Mouse (Mus musculus) midbrain, postnatal 0 days (tissue): ENCODE data around the gene Il3. TPM values are rescaled to one million over a fixed set of nuclear protein-coding genes. Genes with fewer than 3 reads are reported as not detected.

Experiments
- ATAC-seq: fragments of 200-750 bp; cut with Nextera tagmentation; 2 replicates; pipeline ENCODE4 v1.8.0; 2017; ENCODE audit warnings: moderate number of reproducible peaks, mild to moderate bottlenecking, moderate TSS enrichment, moderate library complexity; ENCODE audit not compliant: low FRiP score
- DNase-seq: peaks from one replicate; pipeline ENCODE4 v3.0.0-alpha.2; 2015; ENCODE audit warnings: low spot score
- H3K27ac ChIP-seq: fragments of 300-500 bp; sonication (generic); 2 replicates; pipeline ENCODE4 v1.5.1; 2014; ENCODE audit warnings: low read depth, mild to moderate bottlenecking, low read length, mixed read lengths
- H3K27me3 ChIP-seq: fragments of 300-500 bp; sonication (generic); 2 replicates; pipeline ENCODE4 v1.6.1; 2014; ENCODE audit warnings: low read length, control low read depth, mixed read lengths; ENCODE audit not compliant: insufficient read depth
- H3K36me3 ChIP-seq: fragments of 300-500 bp; sonication (generic); 2 replicates; pipeline ENCODE4 v1.6.1; 2014; ENCODE audit warnings: low read length, control low read depth, mixed read lengths; ENCODE audit not compliant: insufficient read depth
- H3K4me1 ChIP-seq: fragments of 300-500 bp; sonication (generic); 2 replicates; pipeline ENCODE4 v1.6.1; 2014; ENCODE audit warnings: mild to moderate bottlenecking, control low read depth, antibody characterized with exemption, low read length, mixed read lengths; ENCODE audit not compliant: insufficient read depth
- H3K4me2 ChIP-seq: fragments of 300-500 bp; sonication (generic); 2 replicates; pipeline ENCODE4 v1.6.1; 2014; ENCODE audit warnings: low read depth, mild to moderate bottlenecking, low read length, mixed read lengths; ENCODE audit not compliant: poor library complexity, severe bottlenecking
- H3K4me3 ChIP-seq: fragments of 300-500 bp; sonication (generic); 2 replicates; pipeline ENCODE4 v1.5.1; 2014; ENCODE audit warnings: low read depth, mild to moderate bottlenecking, low read length, moderate library complexity
- H3K9ac ChIP-seq: fragments of 300-500 bp; sonication (generic); replicated peaks from 2 replicates; pipeline ENCODE4 v1.6.1; 2014; ENCODE audit warnings: mild to moderate bottlenecking, low read length, moderate library complexity, mixed read lengths; ENCODE audit not compliant: poor library complexity, severe bottlenecking
- H3K9me3 ChIP-seq: fragments of 300-500 bp; sonication (generic); 2 replicates; pipeline ENCODE4 v1.6.1; 2016; ENCODE audit warnings: low read length, control low read depth
- CTCF ChIP-seq: IDR thresholded peaks from 2 replicates; pipeline ENCODE4 v1.5.1; 2016; ENCODE audit warnings: antibody characterized with exemption, mild to moderate bottlenecking
- WGBS: fragments of 180-500 bp; shearing (Covaris S2); extraction: QIAGEN DNeasy Blood & Tissue Kit; methylation state at CpG from one replicate; pipeline ENCODE4 v1.1.7; 2014; 5-methylcytosine and 5-hydroxymethylcytosine counted together
- polyA plus RNA-seq: library from polyadenylated mRNA; unstranded; fragments of >200 nt; fragmentation: Nextera tagmentation; extraction: Ambion mirVana; gene quantifications from 2 replicates; pipeline ENCODE4 v1.2.1, GENCODE M21; 2015
- total RNA-seq: library from RNA; depleted of rRNA; stranded (reverse); fragments of >200 nt; gene quantifications from 2 replicates; pipeline ENCODE4 v1.2.3, GENCODE M21; 2014

Il3 gene
- total and polyA plus RNA-seq, 2 experiments from 2014 or later, result not detected

DNA sequence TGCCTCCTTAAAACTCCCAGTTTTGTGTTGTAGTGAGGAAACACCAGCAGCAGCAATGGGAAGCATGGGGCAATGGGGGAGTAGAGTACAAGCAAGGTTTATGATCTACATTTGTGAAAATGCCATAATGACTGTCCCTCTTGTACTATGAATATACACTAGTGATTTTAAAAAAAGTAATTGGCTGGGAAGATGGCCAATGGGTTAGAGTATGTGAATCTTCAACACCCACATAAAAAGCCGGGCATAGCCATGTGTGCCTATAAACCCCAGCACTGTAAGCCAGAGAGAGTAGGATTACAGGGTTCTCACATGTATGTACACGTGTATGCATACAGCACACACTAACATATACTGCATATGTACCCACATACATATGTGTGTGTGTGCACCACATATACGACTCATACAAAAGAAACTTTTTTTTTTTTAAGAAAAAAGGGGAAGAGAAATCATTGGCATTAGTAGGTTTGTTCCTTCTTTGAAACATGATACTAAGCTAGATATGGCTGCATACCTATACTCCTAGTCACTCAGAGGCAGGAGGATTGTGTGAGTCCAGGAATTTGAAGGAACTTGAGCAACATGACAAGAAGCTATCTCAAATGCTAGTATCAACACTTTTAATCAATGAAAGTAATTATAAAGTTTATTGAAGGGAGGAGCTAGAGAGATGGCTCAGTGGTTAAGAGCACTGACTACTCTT lies 2.3 kb upstream of the Il3 start:
- no peak for DNase-seq
- 86% methylated on average over 3 of the region's 3 CpGs for WGBS
- H3K9me3 ChIP-seq, result no peaks in the 10 kb centered on the region
- no peaks in the 10 kb centered on the region for H3K36me3 ChIP-seq
- H3K4me3 ChIP-seq, result no peak overlapping the region
- TF ChIP-seq CTCF, result no peak
- no peaks in the 10 kb centered on the region for H3K27me3 ChIP-seq
- H3K4me2 ChIP-seq, result no peak overlapping the region
- no peak overlapping the region for H3K27ac ChIP-seq
- ATAC-seq, result no peak
- H3K9ac ChIP-seq, result no peak overlapping the region
- no peaks in the 10 kb centered on the region for H3K4me1 ChIP-seq

DNA sequence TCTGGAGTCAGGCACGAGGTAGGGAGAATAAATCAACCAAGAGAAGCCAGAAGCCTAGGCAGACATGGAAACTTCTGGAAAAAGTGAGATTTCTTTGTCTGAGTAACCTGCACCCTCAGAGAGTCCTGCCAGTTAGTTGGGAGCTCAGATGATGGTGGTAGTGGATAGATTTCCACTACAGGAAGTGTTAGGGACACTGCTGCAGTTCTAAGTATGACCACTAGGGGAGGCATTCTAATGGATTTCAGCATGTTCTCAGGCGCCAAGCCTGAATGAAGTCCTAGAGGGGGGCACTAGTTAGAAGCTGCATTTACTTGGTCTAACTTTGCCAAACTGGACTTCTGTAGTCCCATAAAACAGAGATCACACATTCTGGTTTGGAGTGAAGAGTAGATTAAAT lies 2.5 kb downstream of the Il3 start:
- Histone ChIP-seq H3K27ac (no peak overlapping the region), H3K4me2 (no peak overlapping the region), H3K9me3 (no peaks in the 10 kb centered on the region), H3K27me3 (no peaks in the 10 kb centered on the region), H3K4me1 (no peaks in the 10 kb centered on the region), H3K4me3 (no peak overlapping the region), H3K9ac (no peak overlapping the region), H3K36me3 (no peaks in the 10 kb centered on the region)
- WGBS, result 53% methylated on average over 2 of the region's 2 CpGs
- TF ChIP-seq CTCF, result peak; percentile 81
- ATAC-seq, result no peak
- DNase-seq, result peak; percentile 62

DNA sequence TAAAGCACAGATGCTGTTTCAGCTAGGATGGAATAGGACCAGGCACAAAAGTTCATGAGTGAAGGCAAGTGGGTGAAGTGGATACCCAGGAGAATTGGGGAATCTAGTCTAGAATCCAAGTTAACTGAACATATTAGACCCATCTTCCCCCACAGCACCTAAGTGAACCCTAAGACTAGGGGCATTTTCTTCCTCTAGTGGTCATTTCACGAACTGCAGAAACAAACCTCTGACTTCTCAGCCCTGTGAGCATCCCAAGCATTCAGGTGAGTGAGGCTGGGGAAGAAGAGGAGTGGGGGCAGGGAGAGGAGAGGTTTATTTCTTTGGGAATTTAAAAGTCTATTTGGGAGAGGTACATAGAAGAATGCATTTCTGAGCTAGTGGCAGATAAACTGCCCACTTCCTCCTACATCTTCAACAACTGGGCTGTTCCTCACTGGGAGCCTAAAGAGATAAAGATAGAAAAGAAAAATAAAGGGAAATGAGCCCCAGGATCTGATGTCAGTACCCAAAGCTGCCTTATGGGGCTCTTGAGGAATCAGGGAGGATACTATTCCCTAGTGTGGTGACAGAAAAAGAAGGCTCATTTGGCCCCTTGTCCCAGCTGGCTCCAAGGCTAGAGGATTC lies 3.6 kb downstream of the Il3 start:
- 9% methylated on average over 1 of the region's 1 CpGs for WGBS

DNA sequence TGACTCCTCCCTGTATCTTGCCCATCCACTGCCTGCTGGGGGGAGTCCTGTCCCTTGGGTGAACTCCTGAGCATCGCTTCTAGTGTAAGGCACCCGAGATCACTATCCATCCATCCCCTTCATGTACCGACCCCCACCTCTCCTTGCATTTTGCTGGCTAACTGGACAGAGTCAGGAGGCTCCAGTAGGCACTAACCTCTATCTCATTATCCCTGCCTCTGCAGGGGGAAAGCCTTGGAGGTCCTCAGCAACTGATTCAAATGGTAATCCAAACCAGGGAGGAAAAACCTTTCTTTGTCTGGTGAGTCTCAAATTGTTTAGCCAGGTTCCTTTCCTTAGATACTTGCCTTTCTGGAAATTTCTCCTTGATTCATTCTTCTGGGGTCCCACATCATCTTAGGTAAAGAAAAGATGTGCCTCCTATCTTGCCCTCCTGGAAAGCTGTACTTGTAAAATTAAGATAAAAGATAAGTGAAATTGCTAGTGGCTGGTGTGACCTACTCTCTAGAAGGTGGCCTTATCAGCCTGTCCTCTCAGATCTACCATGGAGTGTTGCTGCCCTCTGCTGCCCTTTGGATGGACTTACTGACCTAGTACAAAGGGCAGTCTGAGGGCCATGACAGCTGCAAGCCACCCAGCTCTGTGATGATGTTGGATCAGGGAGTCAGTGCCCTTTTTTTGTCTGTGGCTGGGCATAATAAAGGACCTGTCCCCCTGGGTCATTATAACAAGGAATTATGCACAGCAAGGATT lies 10.3 kb downstream of the Il3 start:
- Histone ChIP-seq H3K27ac (no peak overlapping the region), H3K4me3 (no peak overlapping the region), H3K9me3 (no peaks in the 10 kb centered on the region), H3K9ac (no peak overlapping the region), H3K36me3 (no peaks in the 10 kb centered on the region), H3K4me2 (no peak overlapping the region), H3K27me3 (no peaks in the 10 kb centered on the region), H3K4me1 (no peaks in the 10 kb centered on the region)
- WGBS, result 31% methylated on average over 3 of the region's 3 CpGs
- ATAC-seq (peak; percentile 75; the same call in 1 of the 2 replicates), DNase-seq (peak; percentile 90)
- peak; percentile 87 for TF ChIP-seq CTCF

More for the DNA sequence above, 3.6 kb downstream of the Il3 start:
- ATAC-seq, result no peak
- TF ChIP-seq CTCF, result no peak
- Histone ChIP-seq H3K9ac (no peak overlapping the region), H3K9me3 (no peaks in the 10 kb centered on the region), H3K36me3 (no peaks in the 10 kb centered on the region), H3K27ac (no peak overlapping the region), H3K27me3 (no peaks in the 10 kb centered on the region), H3K4me3 (no peak overlapping the region), H3K4me1 (no peaks in the 10 kb centered on the region), H3K4me2 (no peak overlapping the region)
- DNase-seq, result no peak

DNA sequence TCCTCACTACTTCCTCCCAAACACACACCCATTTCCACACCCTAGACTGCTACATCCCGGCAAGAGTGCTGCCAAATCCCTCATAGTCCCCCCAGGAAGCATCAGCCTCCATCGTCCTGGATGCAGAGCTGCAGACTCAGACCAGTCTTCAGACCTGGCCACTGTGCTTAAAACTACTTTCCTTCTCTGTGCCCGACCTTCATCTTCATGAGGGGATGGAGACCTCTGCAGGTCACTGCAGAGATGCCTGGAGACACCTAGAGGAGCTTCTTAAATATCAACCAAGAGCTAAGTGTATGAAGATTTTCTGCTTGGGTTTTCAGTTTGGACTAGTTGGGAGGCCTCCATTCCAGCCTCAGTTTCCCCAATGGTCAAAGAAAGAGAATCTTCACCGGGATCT lies 13.0 kb downstream of the Il3 start:
- TF ChIP-seq CTCF, result peak; percentile 73
- Histone ChIP-seq H3K4me1 (no peaks in the 10 kb centered on the region), H3K9ac (no peak overlapping the region), H3K27me3 (no peaks in the 10 kb centered on the region), H3K27ac (no peak overlapping the region), H3K36me3 (no peaks in the 10 kb centered on the region), H3K4me2 (no peak overlapping the region), H3K4me3 (no peak overlapping the region), H3K9me3 (no peaks in the 10 kb centered on the region)
- DNase-seq, result peak; percentile 57
- WGBS, result 65% methylated on average over 4 of the region's 4 CpGs
- ATAC-seq, result no peak

DNA sequence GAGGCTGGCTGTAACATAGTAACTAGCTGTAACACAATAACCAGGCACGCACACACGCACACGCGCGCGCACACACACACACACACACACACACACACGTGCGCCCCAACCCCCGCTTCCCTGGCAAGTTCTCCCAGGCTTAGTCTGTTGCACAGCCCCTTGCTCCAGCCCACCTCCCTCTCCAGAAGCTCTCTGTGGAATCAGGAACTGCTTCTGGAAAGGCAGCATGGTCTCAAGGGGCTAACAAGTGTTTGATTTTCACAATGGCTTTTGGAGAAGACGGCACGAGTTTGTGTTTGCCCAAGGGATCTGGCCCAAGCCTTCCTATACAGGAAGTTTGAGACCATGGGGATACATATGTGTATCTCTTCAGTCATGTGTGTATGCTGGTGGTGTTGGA lies 16.5 kb downstream of the Il3 start:
- no peak overlapping the region for H3K4me2 ChIP-seq
- no peak for TF ChIP-seq CTCF
- H3K9ac ChIP-seq, result no peak overlapping the region
- H3K27ac ChIP-seq, result no peak overlapping the region
- no peaks in the 10 kb centered on the region for H3K36me3 ChIP-seq
- H3K4me1 ChIP-seq, result no peaks in the 10 kb centered on the region
- H3K4me3 ChIP-seq, result no peak overlapping the region
- WGBS, result 89% methylated on average over 11 of the region's 11 CpGs
- no peak for ATAC-seq
- no peaks in the 10 kb centered on the region for H3K27me3 ChIP-seq
- no peak for DNase-seq
- no peaks in the 10 kb centered on the region for H3K9me3 ChIP-seq
